Mouse (Mus musculus): Measurements from ENCODE around the gene Spag6.

The Spag6 gene

DNA sequence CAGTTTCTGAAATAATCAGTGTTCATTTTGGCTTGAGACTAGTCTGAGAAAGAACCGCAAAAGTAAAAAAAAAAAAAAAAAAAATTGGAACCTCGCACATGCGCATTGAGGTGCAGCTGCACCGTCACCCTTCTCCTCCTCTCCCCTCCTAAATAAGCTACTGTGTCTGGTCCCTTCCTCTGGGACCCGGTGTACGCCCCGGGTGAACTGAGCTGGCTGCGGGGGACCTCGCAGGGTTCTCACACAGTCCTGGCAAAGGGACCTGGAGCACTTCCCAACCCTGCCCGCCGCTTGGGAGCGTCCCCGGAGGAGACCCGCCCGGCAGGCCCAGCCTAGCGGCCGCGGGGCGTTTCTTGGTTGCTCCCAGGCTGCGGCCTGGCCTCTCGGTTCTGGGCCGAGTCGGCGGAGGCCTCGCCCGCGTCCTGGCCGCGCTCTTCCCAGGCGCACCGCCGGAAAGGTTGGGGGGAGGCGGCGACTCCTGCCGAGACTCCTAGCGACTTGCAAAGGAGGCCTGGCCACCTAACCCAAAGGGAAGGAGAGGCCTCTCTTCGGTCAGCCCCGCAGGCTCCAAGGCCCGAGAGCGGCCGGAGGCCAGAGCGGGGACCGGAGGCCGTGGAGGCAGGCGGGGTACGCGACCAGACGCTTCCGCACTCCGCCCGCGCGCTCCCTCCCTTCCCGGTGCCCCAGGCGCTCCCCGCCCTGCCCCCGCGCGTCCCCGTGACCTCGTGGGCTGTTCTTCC is at the start of gene Spag6:
Spag6 (plus strand) TSS at position 162 of the 740 bp plus-strand sequence.
- peak; percentile 78 to 83 for DNase-seq

DNA sequence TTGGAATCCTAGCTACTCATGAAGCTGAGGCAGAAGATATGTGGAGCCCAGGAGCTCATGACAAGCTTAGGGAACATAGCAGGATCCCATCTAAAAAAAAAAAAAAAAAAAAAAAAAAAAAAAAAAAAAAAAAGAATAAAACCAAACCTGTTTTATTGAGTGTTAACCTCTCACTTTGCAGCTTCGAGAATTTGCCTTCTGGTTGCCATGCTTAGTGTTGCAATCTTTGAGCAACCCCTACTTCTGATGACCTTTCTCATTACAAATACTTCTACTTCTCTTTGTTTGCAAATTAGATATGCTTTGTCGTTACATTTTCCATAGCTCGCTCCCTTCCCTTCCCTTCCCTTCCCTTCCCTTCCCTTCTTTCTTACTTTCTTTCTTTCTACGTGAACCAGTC is 45.3 kb upstream of the Spag6 start:
- DNase-seq = no peak

DNA sequence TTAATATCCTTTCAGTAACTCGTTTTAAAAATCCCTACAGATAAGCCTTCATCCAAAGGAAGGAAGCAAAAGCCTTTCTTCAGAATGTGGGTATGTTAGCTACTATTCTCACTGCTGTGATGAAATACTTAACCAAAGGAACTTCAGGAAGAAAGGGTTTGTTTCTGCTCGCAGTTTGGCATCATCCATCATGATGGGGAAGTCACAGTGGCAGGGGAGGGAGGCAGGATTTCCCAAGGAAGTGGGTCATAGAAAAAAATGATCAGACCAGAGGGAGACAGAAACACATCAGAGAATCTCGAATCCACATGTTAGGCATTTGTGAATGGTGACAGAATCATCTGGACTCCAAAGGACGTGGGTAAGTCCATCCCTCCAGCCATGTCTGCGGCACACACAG is 39.0 kb upstream of the Spag6 start:
- no peak for DNase-seq

DNA sequence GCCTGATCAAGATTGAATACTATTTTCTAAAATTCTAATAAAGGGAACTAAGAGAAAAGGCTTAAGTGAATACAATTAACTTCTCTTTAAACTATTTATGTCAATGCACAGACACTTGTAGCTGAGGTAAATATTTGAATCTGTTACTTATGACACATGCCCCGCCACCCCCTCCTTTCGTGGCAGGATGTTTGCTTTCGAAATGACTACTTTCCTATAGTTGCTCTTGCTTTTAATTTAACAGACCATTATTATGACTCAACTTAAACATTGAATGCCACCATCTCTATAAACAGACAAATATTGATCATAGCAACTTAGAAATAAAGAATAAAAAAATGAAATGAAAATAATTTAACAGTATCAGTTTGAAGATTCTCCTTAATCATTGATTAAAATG is 29.8 kb upstream of the Spag6 start:
- no peak for DNase-seq

DNA sequence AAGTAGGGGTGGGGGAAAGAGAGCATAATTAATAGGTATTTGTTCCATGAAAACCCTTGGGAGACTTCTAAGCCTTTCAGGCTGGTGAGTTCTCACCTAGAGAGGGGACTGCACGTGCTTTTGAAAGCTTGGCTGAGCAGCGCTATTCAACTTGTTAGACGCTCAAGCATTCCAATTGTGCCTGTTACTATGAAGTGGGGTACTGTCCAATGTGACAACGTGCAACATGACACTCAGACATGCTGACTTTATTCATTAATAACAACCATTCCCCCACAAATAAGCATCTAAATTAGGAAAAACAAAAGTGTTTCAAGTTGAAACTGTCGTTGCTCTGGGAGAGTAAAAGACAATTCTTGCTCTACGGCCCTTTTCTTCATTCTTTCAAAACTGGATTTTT is 22.8 kb upstream of the Spag6 start:
- peak in 1 of 2 experiments; percentile 11 for DNase-seq

DNA sequence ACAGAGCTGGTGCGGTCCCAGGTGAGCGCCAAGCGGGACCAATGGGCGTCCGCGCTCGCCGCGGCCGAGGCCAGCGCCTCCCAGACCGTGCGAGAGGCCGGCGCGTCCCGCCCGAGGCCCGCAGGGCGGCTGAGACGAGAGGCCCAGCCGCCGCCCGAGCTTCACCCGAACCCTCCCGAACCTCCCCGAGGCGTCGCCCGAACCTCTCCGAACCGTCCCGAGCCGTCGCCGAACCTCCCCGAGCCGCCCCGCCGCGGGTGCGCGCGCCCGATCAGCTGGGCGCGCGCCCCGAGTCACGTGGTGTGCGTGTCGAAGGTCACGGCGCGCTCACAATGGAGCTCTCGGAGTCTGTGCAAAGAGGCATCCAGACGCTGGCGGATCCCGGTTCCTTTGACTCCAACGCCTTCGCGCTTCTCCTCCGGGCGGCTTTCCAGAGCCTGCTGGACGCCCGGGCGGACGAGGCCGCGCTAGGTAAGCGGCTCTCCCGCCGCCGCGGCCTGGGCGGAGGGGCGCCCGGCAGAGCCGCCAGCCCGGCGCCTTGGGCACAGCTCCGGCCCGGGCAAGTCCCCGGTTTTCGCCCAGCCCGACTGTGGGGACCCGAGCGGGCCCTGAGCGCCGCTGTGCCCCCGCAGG is 21.6 kb upstream of the Spag6 start, which contains the start of gene Commd3:
Commd3 (plus strand) TSS at position 252 of the 633 bp plus-strand sequence.
- peak; percentile 98 to 99 for DNase-seq

DNA sequence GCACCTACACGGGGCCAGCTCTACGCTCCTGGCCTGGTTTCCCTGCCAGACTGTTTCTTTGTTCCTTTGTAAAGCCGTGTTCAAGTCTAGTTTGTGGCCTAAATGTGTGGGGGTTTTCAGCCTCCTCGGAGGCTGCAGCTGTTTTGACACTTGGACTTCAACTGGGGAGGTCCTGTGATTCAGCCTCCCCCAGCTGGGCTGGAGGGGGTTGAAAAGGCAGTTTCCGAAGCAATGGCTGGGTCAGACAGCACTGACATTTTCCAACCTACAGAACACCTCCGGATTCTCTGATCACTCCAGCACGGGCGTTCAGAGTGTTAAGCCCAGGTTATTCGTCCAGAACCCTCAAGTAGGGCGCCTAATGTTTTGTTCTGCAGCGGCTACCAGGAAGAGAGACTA is 21.1 kb upstream of the Spag6 start:
- no peak for DNase-seq

DNA sequence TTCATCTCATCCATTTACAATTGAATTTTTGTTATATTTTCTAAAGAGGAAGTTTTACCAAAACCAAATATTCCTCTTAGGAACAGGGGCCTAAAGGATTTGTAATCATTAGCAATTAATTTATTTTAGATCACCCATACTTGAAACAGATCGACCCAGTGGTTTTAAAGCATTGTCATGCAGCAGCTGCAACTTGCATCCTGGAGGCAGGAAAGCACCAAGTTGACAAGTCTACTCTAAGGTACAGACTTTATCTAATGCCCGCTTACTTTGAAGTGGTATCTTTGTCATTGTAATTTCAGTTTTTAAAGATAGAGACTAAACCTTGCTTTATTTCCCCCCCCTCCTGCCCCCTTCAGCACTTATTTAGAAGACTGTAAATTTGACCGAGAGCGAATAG is 20.1 kb upstream of the Spag6 start:
- DNase-seq = no peak

DNA sequence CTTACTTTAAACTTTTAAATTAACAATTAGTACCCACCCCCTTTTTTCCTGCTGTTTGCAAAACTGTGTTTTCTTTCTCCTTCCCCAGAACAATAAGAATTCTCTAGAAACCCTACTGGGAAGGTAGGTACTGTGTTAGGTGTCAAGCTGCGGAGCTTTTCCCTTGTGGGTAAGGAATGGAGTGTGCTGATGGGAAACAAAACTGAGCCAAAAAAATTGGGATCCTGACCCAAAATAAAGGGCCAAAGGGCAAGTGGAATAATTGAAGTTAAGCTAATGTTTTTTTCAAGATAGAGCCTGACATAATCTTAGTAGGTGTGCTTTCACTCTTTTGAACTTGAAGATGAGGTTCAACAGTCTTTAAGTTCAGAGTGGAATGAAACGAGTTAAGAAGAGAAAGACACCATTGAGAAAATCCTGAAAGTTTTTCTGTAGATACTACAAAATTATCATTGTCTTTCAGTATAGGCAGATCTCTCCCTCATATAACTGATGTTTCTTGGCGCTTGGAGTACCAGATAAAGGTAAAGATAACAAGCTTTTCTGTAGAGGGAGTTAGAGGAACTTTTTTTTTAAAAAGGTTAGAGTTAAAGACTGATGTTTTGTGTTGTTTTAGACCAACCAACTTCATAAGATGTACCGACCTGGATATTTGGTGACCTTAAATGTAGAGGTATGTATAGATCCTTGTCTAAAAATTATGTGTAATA is 19.5 kb upstream of the Spag6 start:
- no peak for DNase-seq

DNA sequence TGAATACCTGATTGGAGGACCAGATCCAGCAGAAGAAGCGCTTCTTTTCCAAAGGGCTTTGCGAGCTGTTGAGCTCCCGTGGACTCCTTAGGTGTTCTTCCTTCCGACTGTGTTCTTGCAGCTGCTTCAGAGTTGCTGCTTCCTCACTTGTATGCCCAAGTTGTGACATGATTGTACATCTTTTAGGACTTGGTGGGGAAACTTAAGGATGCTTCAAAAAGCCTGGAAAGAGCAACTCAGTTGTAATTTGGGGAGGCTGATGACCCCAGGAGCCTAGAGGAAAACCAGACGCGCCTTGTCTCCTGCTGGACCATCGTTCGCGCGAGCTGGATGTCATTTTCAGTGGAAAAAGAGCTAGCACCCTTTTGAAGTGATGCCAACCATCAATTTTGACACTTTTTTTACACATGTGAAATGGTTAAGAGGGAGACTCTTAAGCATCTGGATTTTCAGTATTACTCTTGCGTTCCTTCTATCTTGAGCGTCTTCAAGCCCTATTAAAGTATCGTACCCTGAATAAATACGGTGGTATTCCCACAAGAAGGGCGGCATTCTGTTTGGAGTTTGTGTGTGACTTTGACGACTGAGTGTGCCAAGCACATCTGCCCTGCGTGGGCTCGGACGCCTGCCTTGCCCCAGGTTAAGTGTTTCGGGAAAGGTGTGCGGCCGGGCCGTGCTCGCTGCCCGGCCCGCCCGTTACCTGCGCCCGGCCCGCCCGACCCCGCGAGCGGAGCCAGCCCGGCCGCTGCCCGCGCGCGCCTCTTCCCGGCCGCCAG is 18.0 kb upstream of the Spag6 start:
- peak; percentile 21 to 34 for DNase-seq

DNA sequence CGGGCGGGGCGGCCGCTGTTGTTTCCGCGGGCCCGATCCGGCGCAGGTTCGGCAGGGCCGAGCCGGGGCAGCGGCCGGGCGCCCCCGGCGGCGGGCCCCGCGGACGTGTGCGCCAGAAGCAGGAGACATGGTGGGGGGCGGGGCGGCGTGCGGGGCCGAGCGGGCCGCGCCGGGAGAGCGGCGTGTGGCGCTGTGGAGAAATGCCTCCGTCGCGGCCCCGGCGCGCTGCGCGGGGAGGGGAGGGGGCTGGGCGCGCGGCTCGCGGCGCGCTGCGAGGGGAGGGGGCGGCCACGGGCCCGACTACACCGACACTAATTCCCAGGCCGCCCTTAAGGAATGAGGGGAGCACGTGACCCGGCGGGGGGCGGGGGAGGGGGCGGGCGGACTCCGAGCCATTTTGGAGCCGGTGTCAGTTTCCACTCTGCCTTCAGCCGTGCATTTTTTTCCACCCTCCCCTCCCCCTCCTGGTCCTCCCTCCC is 17.3 kb upstream of the Spag6 start:
- peak; percentile 96 for DNase-seq

DNA sequence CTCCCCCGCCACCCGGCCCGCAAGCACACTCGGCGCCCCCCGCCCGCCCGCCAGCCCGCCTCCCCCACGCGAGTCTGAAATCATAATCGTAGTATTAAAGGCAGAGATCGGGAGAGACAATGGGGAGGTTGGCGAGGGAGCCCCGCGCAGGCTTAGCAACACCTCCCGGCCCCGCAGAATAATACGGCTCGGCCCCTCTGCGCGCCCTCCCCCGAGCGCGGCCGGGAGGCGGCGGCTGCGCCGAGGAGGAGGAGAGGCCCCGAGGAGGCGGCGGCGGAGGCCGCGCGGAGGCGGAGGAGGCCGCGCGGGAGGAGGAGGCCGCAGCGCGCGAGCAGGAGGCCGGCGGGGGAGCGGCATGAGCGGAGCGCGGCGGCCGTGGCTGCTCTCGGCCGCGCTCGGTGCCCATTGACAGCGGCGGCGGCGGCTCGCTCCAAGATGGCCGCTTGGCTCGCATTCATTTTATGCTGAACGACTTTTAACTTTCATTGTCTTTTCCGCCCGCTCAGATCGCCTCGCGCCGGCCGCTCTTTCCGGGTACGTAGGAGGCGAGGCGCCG is 16.8 kb upstream of the Spag6 start, which contains the start of gene Bmi1:
Bmi1 (plus strand) TSS at position 83 of the 556 bp plus-strand sequence.
- DNase-seq = peak; percentile 78 to 81

DNA sequence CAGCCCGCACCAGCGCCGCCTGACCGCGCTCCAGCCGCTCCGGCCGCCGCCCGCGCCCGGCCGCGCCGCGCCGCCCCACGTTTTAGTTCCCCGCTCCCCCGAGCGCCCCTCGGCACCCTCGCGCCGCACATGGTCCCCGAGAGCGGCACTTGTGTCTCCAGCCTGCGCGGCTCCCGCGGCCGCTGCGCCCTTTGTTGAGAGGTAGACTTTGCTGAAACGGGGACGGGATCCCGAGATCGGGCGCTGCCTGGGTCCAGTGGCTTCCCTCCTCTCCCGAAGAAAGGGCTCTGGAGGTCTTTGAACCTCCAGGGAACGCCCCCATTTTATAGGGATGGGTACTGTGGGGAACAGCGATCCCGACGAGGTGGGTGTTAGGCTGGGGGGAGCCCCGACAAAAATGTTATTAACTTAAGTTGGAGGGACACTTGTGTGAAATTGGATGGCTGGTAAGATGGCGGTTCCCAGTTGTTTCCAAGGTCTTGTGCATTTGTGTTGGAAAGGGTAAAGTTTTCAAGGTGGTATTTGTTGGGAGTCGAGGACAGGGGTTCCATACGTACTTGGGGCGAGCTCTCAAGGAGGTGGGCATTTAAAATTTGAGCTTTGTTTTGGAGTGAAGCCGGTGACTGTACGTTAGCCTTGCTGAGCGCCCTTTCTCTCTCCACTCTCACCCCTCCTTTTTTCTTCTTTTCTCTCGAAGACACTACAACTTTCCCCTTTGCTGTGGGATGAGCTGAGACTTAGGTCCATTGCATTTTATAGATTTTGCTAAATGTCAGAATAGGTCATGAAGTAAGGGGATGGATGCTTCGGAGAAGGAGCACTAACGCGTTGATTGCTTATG is 16.0 kb upstream of the Spag6 start:
- peak; percentile 70 to 74 for DNase-seq

DNA sequence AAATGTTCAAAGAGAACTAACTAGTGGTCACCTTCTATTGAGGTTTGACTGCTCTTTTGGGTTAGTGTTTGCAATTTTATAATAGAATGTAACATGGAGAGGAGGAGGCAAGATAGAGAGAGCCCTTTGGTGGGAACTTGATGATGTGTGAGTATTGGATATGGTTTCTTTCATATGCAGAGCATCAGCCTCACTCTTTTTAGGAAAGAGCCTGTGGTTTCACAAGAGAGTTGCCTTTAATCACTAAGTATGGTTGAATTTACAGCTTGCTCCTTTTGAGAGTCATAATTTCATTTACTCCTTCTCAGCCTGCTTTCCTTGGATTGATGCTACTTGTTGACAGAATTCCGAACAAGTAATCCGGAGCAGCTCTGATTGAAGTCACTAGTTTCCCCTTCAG is 14.1 kb upstream of the Spag6 start:
- DNase-seq = no peak

DNA sequence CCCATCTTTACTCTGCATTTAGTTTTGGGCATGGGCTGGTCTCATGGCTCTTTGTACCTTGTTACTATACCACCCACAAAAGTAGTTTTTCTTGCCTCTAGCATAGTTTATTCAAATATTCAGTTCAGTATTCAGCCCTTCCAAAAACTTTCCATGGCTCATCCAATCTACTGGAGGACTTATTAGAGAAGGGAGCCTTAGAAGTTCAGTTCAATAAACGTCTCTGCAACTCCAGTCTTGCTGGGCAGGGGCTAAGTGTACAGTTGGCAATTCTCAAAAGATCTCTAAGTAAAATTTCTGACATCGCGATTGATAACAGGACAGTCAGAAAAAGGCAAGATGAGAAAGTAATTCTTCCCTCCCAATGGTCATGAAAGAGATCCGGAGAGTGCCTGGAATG is 13.3 kb upstream of the Spag6 start:
- DNase-seq = no peak

DNA sequence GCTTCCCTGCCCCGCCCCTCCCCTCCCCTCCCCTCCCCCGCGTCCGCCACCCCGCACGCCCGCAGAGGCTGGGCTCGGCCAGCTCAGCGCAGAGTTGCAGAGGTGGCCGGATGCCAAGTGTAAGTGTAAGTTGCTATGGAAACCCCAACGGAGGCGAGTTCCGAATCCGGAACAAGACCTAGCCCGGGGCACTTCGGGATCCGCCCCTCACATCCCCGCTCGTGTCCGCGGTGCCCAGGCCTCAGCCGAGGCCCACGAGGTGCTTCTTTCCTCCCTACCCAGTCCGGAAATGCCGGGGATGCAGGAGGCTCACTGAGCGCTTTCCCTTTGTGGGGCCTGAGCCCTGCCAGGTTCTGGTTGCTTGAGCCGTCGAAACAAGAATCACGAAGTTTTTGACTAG is 12.9 kb upstream of the Spag6 start:
- DNase-seq = peak; percentile 66 to 67

DNA sequence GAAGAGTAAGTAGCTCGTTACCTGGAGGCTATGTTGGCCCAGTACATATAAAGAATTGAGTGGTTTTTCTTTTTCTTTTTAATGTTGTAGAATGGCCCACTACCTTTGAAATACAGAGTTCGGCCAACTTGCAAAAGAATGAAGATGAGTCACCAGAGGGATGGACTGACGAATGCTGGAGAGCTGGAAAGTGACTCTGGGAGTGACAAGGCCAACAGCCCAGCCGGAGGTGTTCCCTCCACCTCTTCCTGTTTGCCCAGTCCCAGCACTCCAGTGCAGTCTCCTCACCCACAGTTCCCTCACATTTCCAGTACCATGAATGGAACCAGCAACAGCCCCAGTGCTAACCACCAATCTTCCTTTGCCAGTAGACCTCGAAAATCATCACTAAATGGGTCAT is 9.8 kb upstream of the Spag6 start:
- no peak for DNase-seq

DNA sequence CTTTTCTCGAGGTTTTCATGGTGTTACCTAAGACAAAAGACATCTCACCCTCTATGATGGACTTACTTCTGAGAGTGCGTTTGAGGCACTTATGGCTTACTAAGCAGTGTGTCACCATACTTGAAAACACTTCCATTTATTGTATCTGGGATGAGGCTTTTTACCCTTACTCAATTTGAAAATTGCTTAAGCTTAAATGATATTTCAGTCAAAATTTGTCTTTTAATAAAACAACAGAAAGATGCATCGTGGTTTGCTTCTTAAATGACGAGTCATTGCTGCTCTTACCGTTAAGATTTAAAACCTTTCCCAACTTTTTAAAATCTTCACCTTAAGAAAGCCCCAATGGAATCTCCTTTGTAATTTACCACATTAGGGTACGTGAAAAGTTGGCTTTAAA is 7.4 kb upstream of the Spag6 start:
- no peak for DNase-seq

DNA sequence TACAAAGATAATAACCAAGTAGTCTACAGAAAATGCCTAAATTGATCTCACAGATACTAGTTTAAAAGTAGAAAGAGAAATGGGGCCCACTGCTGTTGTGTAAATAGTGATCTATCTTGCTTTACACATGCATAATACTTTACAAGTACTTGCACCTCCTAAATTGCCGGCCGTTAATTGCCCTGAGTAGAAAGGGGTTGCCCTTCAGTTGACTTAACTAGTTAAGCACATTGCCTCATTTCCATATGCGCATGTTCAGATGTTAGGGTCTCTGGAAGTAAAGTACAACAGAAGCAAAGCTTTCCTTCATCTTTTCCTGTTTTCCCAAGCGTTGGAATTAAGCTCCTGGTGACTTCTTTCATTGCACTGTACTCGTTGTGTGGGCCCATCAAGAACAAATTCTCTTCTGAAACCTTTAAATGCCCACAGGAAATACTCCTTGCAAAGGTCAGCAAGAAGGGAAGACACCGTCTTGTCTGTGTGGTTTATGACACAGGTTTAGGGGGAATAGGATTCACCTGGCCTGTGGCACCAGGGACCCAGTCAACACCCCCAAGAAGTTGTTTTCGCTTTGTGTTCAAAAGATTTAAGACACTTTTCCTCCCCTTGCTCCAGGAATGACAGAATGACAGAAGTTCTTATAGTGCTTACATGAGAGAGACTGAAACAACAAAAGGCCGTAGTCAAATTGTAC is 6.9 kb upstream of the Spag6 start:
- DNase-seq = no peak

DNA sequence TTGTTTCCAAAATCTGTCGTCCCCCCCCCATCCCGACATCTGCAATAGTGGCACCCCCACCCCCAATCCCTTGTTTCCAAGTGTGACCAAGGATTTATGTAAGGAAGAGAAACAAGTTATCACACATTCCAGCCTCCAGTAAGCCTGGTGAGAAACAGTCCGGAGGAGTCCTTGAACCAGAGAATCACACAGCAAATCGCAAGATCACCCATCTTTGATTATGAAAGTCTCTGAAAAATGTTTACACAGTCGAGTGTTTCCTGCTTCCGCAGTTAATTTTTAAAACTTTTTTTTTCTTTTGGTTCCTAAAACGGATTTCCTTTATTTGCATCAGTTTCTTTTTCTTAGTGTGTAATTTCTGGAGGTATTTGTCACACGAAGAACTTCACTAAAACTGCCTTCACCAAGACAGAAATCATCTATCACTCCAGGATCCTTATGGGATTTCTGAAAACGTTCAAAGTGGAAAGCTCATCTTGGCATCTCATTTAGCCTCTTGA is 6.1 kb upstream of the Spag6 start:
- no peak for DNase-seq

DNA sequence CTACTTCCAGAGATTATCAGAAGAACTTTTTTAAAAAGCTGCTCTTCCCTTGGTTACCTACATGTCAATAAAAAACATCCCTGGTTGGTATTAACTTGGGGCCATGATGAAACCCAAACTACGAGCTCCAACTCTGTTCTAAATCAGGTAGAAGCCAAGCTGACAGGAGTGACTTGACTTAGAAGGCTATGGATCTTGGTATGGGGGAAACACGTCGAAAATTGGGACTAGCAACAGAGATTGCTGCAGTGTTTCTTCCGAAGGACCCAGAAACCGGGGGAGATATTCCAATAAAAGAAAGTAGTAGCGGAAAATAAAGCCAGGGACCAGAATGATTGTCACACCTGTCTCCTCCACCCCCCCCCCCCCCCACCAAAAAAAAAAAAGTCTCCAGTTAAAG is 5.5 kb upstream of the Spag6 start:
- DNase-seq = no peak

Measured in cerebellum, postnatal 10 days (tissue).